Mouse (Mus musculus) urinary bladder, postnatal 36 days (tissue): ENCODE data around the gene 1810010D01Rik.
A peak's percentile ranks its signal among the peaks of the same experiment; 100 is the strongest.

Experiments used
- DNase-seq, 2 experiments: peaks; one replicate each; pipeline ENCODE4 v3.0.0; 2022; ENCODE audit warnings: low spot score in 2 of 2, mixed read lengths in 1 of 2

The 1810010D01Rik gene

GRCm38 (mm10) chr7:145208006-145208405 is at the start of gene 1810010D01Rik:
Gene 1810010D01Rik, minus strand, starts transcription at chr7:145208119.
- no peak for DNase-seq

- no peak for DNase-seq
These were observed 48.2 kb upstream of the 1810010D01Rik start for GRCm38 (mm10) chr7:145256092-145256491.

GRCm38 (mm10) chr7:145253986-145254630 is 46.2 kb upstream of the 1810010D01Rik start:
- DNase-seq: no peak

GRCm38 (mm10) chr7:145252715-145253476 is 45.0 kb upstream of the 1810010D01Rik start:
- peak; percentile 72 to 76 for DNase-seq

- no peak for DNase-seq
These were observed 42.3 kb upstream of the 1810010D01Rik start for GRCm38 (mm10) chr7:145250225-145250624.

- no peak for DNase-seq
These were observed 41.0 kb upstream of the 1810010D01Rik start for GRCm38 (mm10) chr7:145248911-145249310.

- peak; percentile 79 to 82 for DNase-seq
These were observed 35.2 kb upstream of the 1810010D01Rik start for GRCm38 (mm10) chr7:145242851-145243712.

GRCm38 (mm10) chr7:145242028-145242427 is 34.1 kb upstream of the 1810010D01Rik start:
- no peak for DNase-seq

- DNase-seq: no peak
These were observed 33.0 kb upstream of the 1810010D01Rik start for GRCm38 (mm10) chr7:145240929-145241328.

GRCm38 (mm10) chr7:145239736-145240505 is 32.0 kb upstream of the 1810010D01Rik start:
- no peak for DNase-seq

- no peak for DNase-seq
These were observed 31.2 kb upstream of the 1810010D01Rik start for GRCm38 (mm10) chr7:145239145-145239544.

- DNase-seq: no peak
These were observed 27.2 kb upstream of the 1810010D01Rik start for GRCm38 (mm10) chr7:145234841-145235790.

- DNase-seq: no peak
These were observed 23.7 kb upstream of the 1810010D01Rik start for GRCm38 (mm10) chr7:145231659-145232058.

- no peak for DNase-seq
These were observed 18.7 kb upstream of the 1810010D01Rik start for GRCm38 (mm10) chr7:145226641-145227040.

- DNase-seq: no peak
These were observed 17.7 kb upstream of the 1810010D01Rik start for GRCm38 (mm10) chr7:145225626-145226025.

- DNase-seq: peak; percentile 63 to 71
These were observed 14.1 kb upstream of the 1810010D01Rik start for GRCm38 (mm10) chr7:145221841-145222689.

- DNase-seq: no peak
These were observed 13.4 kb upstream of the 1810010D01Rik start for GRCm38 (mm10) chr7:145221346-145221745.

- DNase-seq: no peak
These were observed 11.5 kb upstream of the 1810010D01Rik start for GRCm38 (mm10) chr7:145219420-145219831.

GRCm38 (mm10) chr7:145216591-145216990 is 8.7 kb upstream of the 1810010D01Rik start:
- DNase-seq: no peak
